Mouse (Mus musculus): ENCODE measurements around the gene Emc7. TPM values are rescaled to one million over a fixed set of nuclear protein-coding genes. Genes with fewer than 3 reads are reported as not detected.
A peak's percentile ranks its signal among the peaks of the same experiment; 100 is the strongest.
"Not testable (repeated sequence)": the region's sequence is repeated elsewhere in the genome, so short reads cannot be mapped to it uniquely, and the experiment has no call there.

The Emc7 gene
- polyA plus RNA-seq, 1 experiment from 2014 or later = 19.2 TPM

DNA sequence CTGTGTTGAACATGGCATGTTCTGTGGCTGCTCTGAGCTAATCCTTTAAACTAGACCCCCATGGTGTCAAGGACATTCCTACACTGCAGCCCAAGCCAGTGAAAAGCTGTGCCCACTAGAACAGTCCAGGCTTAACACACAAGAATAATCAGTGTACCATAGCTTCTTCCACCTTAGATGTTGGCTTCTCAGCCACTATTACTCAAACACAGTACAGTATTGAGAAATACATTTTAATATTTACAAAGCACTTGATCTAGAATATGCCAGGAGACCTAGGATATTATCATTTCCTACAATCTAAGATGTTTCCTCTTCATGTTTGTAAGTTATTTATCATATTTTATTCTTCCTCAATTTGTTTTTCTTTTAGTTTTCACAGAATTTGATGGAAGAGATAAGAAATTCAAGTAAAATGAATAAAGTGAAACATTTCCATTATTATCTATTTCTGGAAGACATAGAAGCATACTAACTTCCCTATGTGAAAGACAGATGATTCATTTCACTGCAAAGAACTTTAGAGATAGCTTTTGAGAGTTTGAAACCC is 6.2 kb upstream of the Emc7 start:
- Histone ChIP-seq H3K9me3 (no peaks in the 10 kb centered on the region), H3K9ac (no peak overlapping the region)
- ATAC-seq (ENCODE audit: low FRiP score) = no peak

DNA sequence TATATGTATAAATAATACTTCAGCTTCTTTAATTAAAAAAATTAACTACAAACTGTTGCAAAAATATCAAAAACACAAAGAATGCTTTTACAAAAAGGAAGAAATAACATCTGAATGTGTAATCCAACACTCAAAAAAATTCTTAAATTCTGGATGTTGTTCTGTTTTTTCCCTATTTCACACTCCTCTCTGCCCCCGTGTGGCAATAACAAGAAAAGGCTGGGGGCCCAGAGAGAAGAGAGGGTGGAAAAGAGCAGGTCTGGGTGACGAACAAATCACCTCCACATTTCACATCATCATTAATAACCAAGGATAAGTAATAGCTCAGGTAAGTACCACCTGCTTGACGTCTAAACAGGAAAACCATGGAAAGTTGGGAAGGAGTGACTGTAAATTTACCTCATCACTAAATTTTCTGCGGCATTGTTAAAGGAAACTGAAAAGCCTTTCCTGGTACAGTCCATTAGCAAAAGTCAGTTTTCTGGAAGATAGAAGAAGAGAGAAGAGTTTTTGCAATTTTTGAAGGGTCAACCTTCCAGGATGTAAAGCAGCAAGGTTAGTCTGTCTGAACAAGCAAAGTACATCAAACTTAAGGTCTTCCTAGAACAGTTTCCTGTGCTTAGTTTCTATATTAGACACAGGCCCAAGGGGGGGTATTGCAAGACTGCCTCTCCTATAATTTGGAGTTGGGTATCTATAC is 5.0 kb upstream of the Emc7 start:
- Histone ChIP-seq H3K27me3 (0 out of 2 replicates have a peak, but pooled peaks cover 3% of the 10 kb centered on the region), H3K9me3 (no peaks in the 10 kb centered on the region), H3K9ac (no peak overlapping the region), H3K4me3 (no peak overlapping the region), H3K4me2 (no peak overlapping the region), H3K27ac (no peak overlapping the region), H3K36me3 (no peaks in the 10 kb centered on the region), H3K4me1 (replicated peaks) (peaks cover 2% of the 10 kb centered on the region; the same call in 1 of the 2 replicates)
- no peak for ATAC-seq (ENCODE audit: low FRiP score)
- WGBS = 36% methylated on average over 4 of the region's 4 CpGs

More for the DNA sequence above, 6.2 kb upstream of the Emc7 start:
- H3K36me3 ChIP-seq = no peaks in the 10 kb centered on the region
- H3K27ac ChIP-seq = no peak overlapping the region
- H3K4me1 ChIP-seq (replicated peaks) = no peaks in the 10 kb centered on the region
- no peak overlapping the region for H3K4me2 ChIP-seq
- 0 out of 2 replicates have a peak, but pooled peaks cover 3% of the 10 kb centered on the region for H3K27me3 ChIP-seq
- no peak overlapping the region for H3K4me3 ChIP-seq

DNA sequence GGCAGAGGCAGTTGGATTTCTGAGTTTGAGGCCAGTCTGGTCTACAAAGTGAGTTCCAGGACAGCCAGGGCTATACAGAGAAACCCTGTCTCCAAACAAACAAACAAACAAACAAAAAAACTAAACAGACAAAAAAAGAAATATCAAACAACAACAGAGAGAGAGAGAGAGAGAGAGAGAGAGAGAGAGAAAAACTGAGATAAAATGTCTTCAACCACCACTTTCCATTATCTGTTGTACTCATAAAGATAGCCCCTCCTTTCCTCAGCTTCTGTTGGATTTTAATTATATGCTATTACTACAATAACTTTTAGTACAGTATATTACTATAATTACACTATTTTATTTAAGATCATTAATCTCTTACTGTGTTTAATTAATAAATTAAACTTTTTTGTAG is 2.3 kb upstream of the Emc7 start:
- not testable (repeated sequence) for H3K9me3 ChIP-seq; ATAC-seq (ENCODE audit: low FRiP score)

DNA sequence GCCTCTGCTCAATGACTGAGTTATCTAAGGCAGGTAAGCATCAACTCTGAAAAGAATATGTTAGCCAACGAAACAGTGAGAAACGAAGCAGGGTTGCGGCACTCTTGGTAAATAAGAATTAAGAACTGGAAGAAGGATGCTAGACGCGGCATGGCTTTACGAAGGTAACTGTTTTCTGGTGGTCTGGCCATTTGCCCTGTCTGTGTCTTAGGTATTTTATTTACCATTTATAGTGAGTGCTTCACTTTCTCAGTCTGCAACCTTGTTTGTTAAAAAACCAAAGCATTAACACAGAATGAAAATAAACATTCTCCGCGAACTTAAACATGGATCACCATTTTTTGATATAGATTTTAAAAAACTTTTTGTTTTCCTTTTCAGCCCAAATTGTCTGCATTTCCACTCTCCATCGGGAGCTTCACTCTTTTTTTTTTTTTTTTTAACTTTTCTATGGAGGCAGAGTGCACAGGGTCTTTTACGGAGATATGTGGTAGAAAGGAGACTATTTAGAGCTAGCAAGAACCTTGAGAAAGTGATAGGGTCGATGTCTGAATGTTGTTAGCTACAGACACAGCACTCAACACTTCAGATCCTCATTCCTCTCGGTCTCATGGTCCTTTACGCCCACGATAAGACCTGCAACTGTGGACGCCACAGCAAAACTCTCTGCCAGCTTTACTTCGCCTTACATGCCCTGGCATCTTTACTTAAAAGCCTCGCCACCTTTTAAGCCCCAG is 504 bp upstream of the Emc7 start:
- Histone ChIP-seq H3K9ac (peak overlapping the region; percentile 92), H3K4me1 (replicated peaks) (peaks cover 19% of the 10 kb centered on the region), H3K4me3 (peak overlapping the region; percentile 93), H3K27me3 (no peaks in the 10 kb centered on the region), H3K36me3 (no peaks in the 10 kb centered on the region), H3K9me3 (no peaks in the 10 kb centered on the region), H3K27ac (peak overlapping the region; percentile 88), H3K4me2 (peak overlapping the region; percentile 79)
- ATAC-seq (ENCODE audit: low FRiP score) = peak; percentile 80
- WGBS = 30% methylated on average over 17 of the region's 17 CpGs

More for the DNA sequence above, 2.3 kb upstream of the Emc7 start:
- H3K4me2 ChIP-seq, H3K9ac ChIP-seq, H3K4me3 ChIP-seq, H3K36me3 ChIP-seq, H3K27me3 ChIP-seq, H3K27ac ChIP-seq: not testable (repeated sequence)
- H3K4me1 ChIP-seq (replicated peaks) = peaks cover 18% of the 10 kb centered on the region

DNA sequence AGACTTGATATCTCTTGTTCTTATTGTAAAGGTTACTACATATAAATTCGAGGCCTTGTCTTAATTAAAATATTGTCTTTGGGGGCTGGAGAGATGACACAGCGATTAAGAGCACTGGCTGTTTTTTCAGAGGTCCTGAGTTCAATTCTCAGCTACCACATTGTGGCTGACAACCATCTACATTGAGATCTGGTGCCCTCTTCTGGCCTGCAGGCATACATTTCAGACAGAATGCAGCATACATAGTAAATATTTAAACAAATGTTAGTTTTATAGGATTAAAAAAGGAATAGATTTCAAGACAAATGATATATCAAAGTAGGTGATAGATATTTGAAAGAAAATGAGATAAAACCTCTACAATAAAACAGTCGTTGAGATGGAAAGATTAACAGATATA is 5.8 kb downstream of the Emc7 start:
- Histone ChIP-seq H3K27me3 (no peaks in the 10 kb centered on the region), H3K9me3 (no peaks in the 10 kb centered on the region), H3K9ac (no peak overlapping the region), H3K4me1 (replicated peaks) (peaks cover 15% of the 10 kb centered on the region), H3K4me3 (no peak overlapping the region), H3K4me2 (no peak overlapping the region), H3K36me3 (peaks cover 30% of the 10 kb centered on the region), H3K27ac (no peak overlapping the region)
- no peak for ATAC-seq (ENCODE audit: low FRiP score)
- WGBS = 91% methylated on average over 3 of the region's 3 CpGs

DNA sequence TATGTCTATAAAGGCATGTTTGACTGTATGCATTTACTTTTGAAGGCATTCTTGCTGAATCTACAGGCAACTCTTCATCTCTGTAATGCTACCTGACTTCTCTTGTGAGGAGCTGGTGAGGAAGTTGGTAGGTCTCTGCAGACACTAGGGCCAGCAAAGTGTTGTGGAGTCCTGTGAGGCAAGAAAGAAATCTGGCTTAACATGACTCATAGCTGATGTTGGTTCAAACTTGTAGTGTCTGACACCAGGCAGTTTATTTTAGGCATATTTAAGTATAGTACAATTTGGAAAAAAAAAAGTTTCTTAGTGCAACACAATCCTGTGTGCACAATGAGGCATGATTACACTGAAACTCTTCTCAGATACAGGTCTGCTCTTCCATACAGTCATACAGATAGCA is 14.7 kb downstream of the Emc7 start:
- Histone ChIP-seq H3K9me3 (no peaks in the 10 kb centered on the region), H3K27me3 (no peaks in the 10 kb centered on the region), H3K27ac (no peak overlapping the region), H3K9ac (no peak overlapping the region), H3K4me1 (replicated peaks) (no peaks in the 10 kb centered on the region), H3K4me2 (no peak overlapping the region), H3K36me3 (peaks cover 57% of the 10 kb centered on the region), H3K4me3 (no peak overlapping the region)
- no peak for ATAC-seq (ENCODE audit: low FRiP score)

DNA sequence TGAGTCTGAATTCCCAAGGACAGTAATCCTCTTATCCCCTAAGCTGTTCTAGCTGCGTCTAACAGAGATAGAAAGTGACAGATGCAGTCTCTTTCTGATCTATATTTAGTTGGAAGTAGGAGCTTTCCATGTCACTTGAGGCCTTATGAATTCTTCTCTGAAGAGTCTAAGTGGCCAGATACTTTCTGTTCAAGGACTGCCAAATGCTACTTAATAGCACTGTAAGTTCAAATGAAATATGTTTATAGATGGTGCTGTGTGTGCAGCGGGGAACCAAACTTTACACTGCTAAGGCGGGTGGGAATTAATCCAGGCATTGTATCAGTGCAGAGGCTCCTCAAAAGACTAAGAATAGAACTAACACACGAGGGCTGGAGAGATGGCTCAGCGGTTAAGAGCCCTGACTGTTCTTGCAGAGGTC is 16.2 kb downstream of the Emc7 start:
- Histone ChIP-seq H3K9me3 (no peaks in the 10 kb centered on the region), H3K27me3 (no peaks in the 10 kb centered on the region), H3K4me3 (no peak overlapping the region), H3K27ac (no peak overlapping the region), H3K4me1 (replicated peaks) (no peaks in the 10 kb centered on the region), H3K9ac (no peak overlapping the region), H3K4me2 (no peak overlapping the region), H3K36me3 (peaks cover 47% of the 10 kb centered on the region)
- ATAC-seq (ENCODE audit: low FRiP score) = no peak
- 82% methylated on average over 5 of the region's 5 CpGs for WGBS

DNA sequence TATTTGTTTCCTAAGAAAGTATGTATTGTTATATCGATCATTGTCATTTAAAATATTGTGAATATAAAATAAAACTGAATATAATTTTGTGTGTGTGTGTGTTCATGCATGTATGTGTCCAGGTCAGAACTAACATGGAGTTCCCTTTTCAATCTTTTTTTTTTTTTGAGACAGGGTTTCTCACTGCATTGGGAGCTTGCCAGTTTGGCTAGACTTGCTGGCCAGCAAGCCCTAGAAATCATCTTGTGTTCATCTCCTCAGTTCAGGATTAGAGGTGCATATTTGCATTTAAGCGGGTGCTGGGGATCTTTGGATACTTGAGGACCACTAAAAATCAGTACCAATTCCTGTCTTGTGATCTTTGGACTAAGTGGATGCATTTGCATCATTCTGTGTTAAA is 17.3 kb downstream of the Emc7 start:
- Histone ChIP-seq H3K9me3 (no peaks in the 10 kb centered on the region), H3K36me3 (peaks cover 37% of the 10 kb centered on the region), H3K27ac (no peak overlapping the region), H3K4me1 (replicated peaks) (no peaks in the 10 kb centered on the region), H3K9ac (no peak overlapping the region), H3K4me3 (no peak overlapping the region), H3K4me2 (no peak overlapping the region), H3K27me3 (no peaks in the 10 kb centered on the region)
- WGBS = 92% methylated on average over 2 of the region's 2 CpGs
- ATAC-seq (ENCODE audit: low FRiP score) = no peak

DNA sequence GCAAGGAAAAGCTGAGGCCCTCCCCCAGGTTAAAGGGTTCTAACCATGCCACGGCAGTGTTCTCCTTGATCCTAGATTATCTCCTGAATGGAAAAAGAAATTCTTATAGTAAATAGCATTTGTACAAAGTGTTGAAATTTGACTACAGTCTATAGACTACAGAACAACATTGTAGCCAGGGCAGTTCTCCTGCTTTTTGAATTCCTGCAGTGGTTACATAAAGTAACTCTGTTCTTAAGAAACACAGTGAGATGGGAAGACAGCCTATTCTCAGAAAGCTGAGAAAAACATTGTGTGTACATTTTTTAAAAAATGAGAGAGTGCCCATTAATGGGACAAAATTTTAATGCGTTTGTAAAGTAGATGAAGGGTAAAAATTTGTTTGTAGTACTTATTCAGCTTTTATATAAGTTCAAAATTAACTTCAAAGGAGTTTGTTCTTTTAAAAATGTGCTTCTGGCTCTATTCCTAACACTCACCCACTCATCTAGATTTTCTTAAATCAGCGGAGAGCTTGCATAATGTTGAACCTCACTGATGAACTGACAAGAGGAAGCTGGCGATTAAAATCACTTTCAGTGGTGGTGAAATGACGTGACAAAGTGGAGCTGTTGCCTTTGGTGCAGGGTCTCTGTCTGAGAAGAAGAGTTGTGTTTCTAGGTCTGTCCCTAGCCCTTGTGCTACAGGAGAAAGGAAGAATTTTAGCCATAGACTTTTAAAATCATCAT is 20.4 kb downstream of the Emc7 start:
- Histone ChIP-seq H3K9me3 (no peaks in the 10 kb centered on the region), H3K4me3 (no peak overlapping the region), H3K9ac (no peak overlapping the region), H3K27ac (no peak overlapping the region), H3K4me1 (replicated peaks) (no peaks in the 10 kb centered on the region), H3K36me3 (peaks cover 9% of the 10 kb centered on the region), H3K4me2 (no peak overlapping the region), H3K27me3 (no peaks in the 10 kb centered on the region)
- ATAC-seq (ENCODE audit: low FRiP score) = no peak
- WGBS = 83% methylated on average over 5 of the region's 5 CpGs

DNA sequence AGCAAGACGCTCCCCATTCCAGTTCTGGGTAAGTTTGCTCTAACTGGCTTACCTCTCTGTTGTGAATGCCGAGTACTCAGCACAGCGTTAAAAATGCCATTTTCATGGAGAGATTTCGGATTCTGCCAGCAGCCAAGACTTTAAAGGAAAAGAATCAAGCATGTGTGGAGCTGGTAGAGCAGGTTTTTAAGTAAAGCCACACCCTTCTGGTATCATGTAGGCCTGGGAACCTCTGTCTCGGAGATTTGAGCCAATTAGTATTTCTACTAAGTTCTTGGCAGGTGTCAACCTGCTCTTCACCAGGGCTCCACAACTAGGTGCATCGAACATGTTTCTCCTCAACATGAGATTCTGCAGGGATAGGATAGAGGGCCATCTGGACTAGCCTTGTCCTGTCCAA is 21.8 kb downstream of the Emc7 start:
- no peak overlapping the region for H3K4me3 ChIP-seq
- H3K27me3 ChIP-seq = no peaks in the 10 kb centered on the region
- H3K27ac ChIP-seq = no peak overlapping the region
- 84% methylated on average over 6 of the region's 6 CpGs for WGBS
- H3K4me1 ChIP-seq (replicated peaks) = no peaks in the 10 kb centered on the region
- peaks cover 5% of the 10 kb centered on the region; the same call in 1 of the 2 replicates for H3K36me3 ChIP-seq
- no peak overlapping the region for H3K4me2 ChIP-seq
- no peaks in the 10 kb centered on the region for H3K9me3 ChIP-seq
- no peak overlapping the region for H3K9ac ChIP-seq
- ATAC-seq (ENCODE audit: low FRiP score) = no peak

DNA sequence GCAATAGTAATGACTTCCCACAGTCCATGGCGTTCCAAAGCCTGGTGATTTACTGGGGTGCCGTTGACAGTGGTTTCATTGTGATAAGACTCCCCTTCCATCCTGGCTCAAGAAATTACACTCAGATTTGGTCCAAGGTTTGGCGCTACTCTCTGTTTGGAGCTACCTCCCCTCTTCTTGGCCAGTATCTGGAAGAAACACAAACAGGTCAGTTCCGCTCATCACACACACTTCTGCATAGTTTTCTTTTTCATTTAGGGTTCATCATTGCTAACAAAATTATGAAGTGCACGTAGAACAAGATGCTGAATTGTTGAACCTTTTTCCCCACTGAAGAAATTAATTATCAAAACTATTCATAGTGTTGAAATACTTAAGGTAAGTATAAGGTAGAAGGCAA is 25.9 kb downstream of the Emc7 start, which contains the start of gene Chrm5:
Chrm5 (minus strand) TSS at position 101 of the 400 bp plus-strand sequence.
- no peaks in the 10 kb centered on the region for H3K27me3 ChIP-seq
- no peak within 1 kb of the TSS for H3K9ac ChIP-seq
- ATAC-seq (ENCODE audit: low FRiP score) = no peak
- WGBS = 95% methylated on average over 5 of the region's 5 CpGs
- no peak within 1 kb of the TSS for H3K27ac ChIP-seq
- no peaks in the 10 kb centered on the region for H3K36me3 ChIP-seq
- no peak within 1 kb of the TSS for H3K4me2 ChIP-seq
- no peaks in the 10 kb centered on the region for H3K4me1 ChIP-seq (replicated peaks)
- no peaks in the 10 kb centered on the region for H3K9me3 ChIP-seq
- no peak within 1 kb of the TSS for H3K4me3 ChIP-seq

DNA sequence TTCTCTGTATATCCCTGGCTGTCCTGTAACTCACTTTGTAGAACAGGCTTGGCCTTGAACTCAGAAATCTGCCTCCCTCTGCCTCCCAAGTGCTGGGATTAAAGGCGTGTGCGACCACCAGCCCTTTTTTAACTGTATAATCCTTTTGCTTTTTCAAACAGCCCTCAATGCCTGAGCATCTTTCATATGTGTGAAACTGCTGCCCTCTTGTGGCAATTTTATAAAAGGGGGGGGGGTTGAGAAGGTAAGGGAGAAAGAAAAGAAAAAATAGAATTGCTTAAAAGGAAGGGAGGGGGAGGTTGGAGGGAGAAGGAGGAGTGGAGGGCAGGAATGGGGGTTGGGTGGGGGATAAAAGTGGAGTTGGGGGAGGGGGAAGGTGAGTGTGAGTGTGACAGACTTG is 26.8 kb downstream of the Emc7 start:
- Histone ChIP-seq H3K36me3 (no peaks in the 10 kb centered on the region), H3K27me3 (no peaks in the 10 kb centered on the region), H3K9ac (no peak overlapping the region), H3K27ac (no peak overlapping the region), H3K9me3 (no peaks in the 10 kb centered on the region), H3K4me2 (no peak overlapping the region), H3K4me1 (replicated peaks) (no peaks in the 10 kb centered on the region), H3K4me3 (no peak overlapping the region)
- peak; percentile 57; the same call in 1 of the 2 replicates for ATAC-seq (ENCODE audit: low FRiP score)
- WGBS = 0% methylated on average over 2 of the region's 2 CpGs
